Mouse (Mus musculus) stomach, postnatal 0 days (tissue): ENCODE measurements around the gene Phldb3. TPM values are rescaled to one million over a fixed set of nuclear protein-coding genes. Genes with fewer than 3 reads are reported as not detected.

Experiments used
- ATAC-seq: fragments of 200-750 bp; cut with Nextera tagmentation; 2 replicates; pipeline ENCODE4 v1.8.0; 2017; ENCODE audit not compliant: low FRiP score, low TSS enrichment
- DNase-seq: peaks from one replicate; pipeline ENCODE4 v3.0.0-alpha.2; 2016; ENCODE audit warnings: low spot score
- H3K27ac ChIP-seq: fragments of 300-500 bp; sonication (generic); replicated peaks from 2 replicates; pipeline ENCODE4 v1.5.1; 2014; ENCODE audit warnings: mild to moderate bottlenecking, control low read depth
- H3K27me3 ChIP-seq: fragments of 300-500 bp; sonication (generic); 2 replicates; pipeline ENCODE4 v1.6.1; 2014; ENCODE audit warnings: low read length; ENCODE audit not compliant: control insufficient read depth, insufficient read depth
- H3K36me3 ChIP-seq: fragments of 300-500 bp; sonication (generic); 2 replicates; pipeline ENCODE4 v1.6.1; 2014; ENCODE audit warnings: low read length, mixed read lengths; ENCODE audit not compliant: control insufficient read depth, insufficient read depth
- H3K4me1 ChIP-seq: fragments of 300-500 bp; sonication (generic); replicated peaks from 2 replicates; pipeline ENCODE4 v1.6.1; 2014; ENCODE audit warnings: antibody characterized with exemption; ENCODE audit not compliant: control insufficient read depth, insufficient read depth
- H3K4me2 ChIP-seq: fragments of 300-500 bp; sonication (generic); replicated peaks from 2 replicates; pipeline ENCODE4 v1.6.1; 2014; ENCODE audit warnings: low read depth, mild to moderate bottlenecking, control low read depth, moderate library complexity
- H3K4me3 ChIP-seq: fragments of 300-500 bp; sonication (generic); 2 replicates; pipeline ENCODE4 v1.5.1; 2014; ENCODE audit warnings: low read depth, low read length, control low read depth
- H3K9ac ChIP-seq: fragments of 300-500 bp; sonication (generic); 2 replicates; pipeline ENCODE4 v1.6.1; 2014; ENCODE audit warnings: mild to moderate bottlenecking, low read length, control low read depth, mixed read lengths
- H3K9me3 ChIP-seq: fragments of 300-500 bp; sonication (generic); 2 replicates; pipeline ENCODE4 v1.6.1; 2016; ENCODE audit warnings: low read length; ENCODE audit not compliant: control insufficient read depth
- CTCF ChIP-seq: IDR thresholded peaks from 2 replicates; pipeline ENCODE4 v1.5.1; 2016; ENCODE audit warnings: antibody characterized with exemption, low read depth, mild to moderate bottlenecking, moderate library complexity
- EP300 ChIP-seq: optimal IDR thresholded peaks from 2 replicates; pipeline ENCODE3; 2016; ENCODE audit warnings: antibody characterized with exemption
- WGBS: fragments of 180-500 bp; shearing (Covaris S2); extraction: QIAGEN DNeasy Blood & Tissue Kit; methylation state at CpG from one replicate; pipeline ENCODE4 v1.1.7; 2014; 5-methylcytosine and 5-hydroxymethylcytosine counted together
- polyA plus RNA-seq: library from polyadenylated mRNA; unstranded; fragments of >200 nt; fragmentation: Nextera tagmentation; extraction: Ambion mirVana; gene quantifications from 2 replicates; pipeline ENCODE4 v1.2.1, GENCODE M21; 2015

Phldb3 gene
- polyA plus RNA-seq, 1 experiment from 2014 or later, result 1.2 TPM

DNA sequence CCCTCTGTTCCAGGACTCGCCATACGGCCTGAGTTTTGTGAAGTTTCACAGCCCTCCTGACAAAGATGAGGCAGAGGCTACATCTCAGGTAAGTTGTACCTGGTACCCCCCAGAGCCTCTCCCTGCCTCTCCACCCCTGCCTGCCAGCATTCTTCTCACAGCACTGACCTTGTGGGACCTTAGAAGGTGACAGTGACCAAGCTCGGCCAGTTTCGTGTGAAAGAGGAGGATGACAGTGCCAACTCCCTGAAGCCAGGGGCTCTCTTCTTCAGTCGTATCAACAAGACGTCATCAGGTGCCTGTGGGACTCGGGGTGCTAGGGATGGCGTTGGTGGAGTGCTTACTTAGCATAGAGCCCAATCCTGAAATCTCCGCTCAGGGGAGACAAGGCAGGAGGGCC, 44.4 kb upstream of the Phldb3 start:
- ATAC-seq, result no peak
- H3K4me1 ChIP-seq, result no peaks in the 10 kb centered on the region
- H3K9ac ChIP-seq, result no peak overlapping the region
- H3K4me3 ChIP-seq, result no peak overlapping the region
- DNase-seq, result no peak
- no peaks in the 10 kb centered on the region for H3K9me3 ChIP-seq
- TF ChIP-seq CTCF, result no peak
- TF ChIP-seq EP300, result no peak
- WGBS, result 96% methylated on average over 9 of the region's 9 CpGs
- no peak overlapping the region for H3K27ac ChIP-seq
- H3K27me3 ChIP-seq, result no peaks in the 10 kb centered on the region
- H3K36me3 ChIP-seq, result peaks cover 3% of the 10 kb centered on the region
- H3K4me2 ChIP-seq, result no peak overlapping the region

DNA sequence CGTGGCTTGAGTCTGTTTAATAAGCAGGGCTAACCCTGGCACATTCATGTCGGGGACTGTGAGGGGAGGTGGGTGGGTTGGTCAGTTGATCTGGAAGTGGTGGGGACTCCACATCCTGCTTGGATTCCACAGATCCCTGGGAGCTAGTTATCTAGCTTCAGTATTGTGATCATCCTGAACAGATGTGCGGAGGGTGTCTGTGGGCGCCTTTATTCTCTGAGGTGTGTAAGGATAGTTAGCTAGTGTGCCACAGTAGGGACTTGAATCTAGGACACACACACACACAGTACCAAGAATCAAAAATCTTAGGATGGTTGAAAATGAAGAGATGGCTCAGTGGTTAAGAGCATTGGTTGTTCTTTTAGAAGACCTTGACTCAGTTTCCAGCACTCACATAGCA, 42.1 kb upstream of the Phldb3 start:
- Histone ChIP-seq H3K9ac (no peak overlapping the region), H3K36me3 (peaks cover 3% of the 10 kb centered on the region), H3K27me3 (no peaks in the 10 kb centered on the region), H3K9me3 (no peaks in the 10 kb centered on the region), H3K4me1 (no peaks in the 10 kb centered on the region), H3K4me2 (no peak overlapping the region), H3K4me3 (no peak overlapping the region), H3K27ac (no peak overlapping the region)
- ATAC-seq (no peak), DNase-seq (no peak)
- WGBS, result 84% methylated on average over 4 of the region's 4 CpGs
- TF ChIP-seq EP300, result no peak
- no peak for TF ChIP-seq CTCF

DNA sequence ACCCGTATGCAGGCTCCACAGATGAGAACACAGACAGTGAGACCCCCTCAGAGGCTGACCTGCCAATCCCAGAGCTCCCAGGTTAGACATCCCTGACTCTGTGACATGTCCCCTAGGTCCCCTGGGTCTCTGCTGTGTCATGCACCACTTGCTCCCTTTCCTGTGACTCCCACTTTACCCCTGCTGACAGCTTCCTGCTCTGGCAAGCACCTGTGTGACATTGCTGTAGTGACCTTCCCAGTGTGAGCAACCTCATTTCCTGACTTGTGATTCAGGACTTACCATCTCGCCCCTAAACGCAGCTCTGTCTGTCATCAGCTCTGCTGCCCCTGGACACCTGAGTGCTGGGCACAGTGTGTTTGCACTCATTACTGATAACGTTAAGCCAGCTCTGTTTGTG, 39.5 kb upstream of the Phldb3 start:
- Histone ChIP-seq H3K27ac (no peak overlapping the region), H3K27me3 (no peaks in the 10 kb centered on the region), H3K4me2 (no peak overlapping the region), H3K36me3 (peaks cover 3% of the 10 kb centered on the region), H3K9ac (no peak overlapping the region), H3K9me3 (no peaks in the 10 kb centered on the region), H3K4me1 (no peaks in the 10 kb centered on the region), H3K4me3 (no peak overlapping the region)
- ATAC-seq (peak; percentile 49), DNase-seq (no peak)
- TF ChIP-seq EP300 (no peak), CTCF (no peak)
- 77% methylated on average over 4 of the region's 4 CpGs for WGBS

DNA sequence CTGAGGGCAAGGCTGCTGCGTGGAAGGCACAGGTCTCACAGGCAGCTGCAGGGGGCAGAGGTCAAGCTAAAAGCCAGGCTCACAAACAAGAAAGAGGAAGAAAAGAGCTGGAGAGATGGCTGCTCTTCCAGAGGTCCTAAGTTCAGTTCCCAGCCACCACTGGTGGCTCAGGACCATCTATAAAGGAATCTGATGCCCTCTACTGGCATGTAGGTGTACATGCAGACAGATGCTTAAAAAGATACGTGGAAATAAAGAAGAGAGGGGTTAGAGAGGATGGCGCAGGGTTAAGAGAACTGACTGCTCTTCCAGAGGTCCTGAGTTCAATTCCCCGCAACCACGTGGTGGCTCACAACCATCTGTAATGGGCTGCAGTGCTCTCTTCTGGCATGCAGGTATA, 38.1 kb upstream of the Phldb3 start:
- TF ChIP-seq EP300 (no peak), CTCF (peak; percentile 65)
- ATAC-seq (no peak), DNase-seq (no peak)
- no peak overlapping the region for H3K4me3 ChIP-seq
- H3K9ac ChIP-seq, result no peak overlapping the region
- H3K27me3 ChIP-seq, result no peaks in the 10 kb centered on the region
- H3K36me3 ChIP-seq, result no peaks in the 10 kb centered on the region; the same call in none of the 2 replicates
- H3K4me1 ChIP-seq, result no peaks in the 10 kb centered on the region
- WGBS, result 65% methylated on average over 5 of the region's 5 CpGs
- no peaks in the 10 kb centered on the region for H3K9me3 ChIP-seq
- H3K4me2 ChIP-seq, result no peak overlapping the region
- H3K27ac ChIP-seq, result no peak overlapping the region

DNA sequence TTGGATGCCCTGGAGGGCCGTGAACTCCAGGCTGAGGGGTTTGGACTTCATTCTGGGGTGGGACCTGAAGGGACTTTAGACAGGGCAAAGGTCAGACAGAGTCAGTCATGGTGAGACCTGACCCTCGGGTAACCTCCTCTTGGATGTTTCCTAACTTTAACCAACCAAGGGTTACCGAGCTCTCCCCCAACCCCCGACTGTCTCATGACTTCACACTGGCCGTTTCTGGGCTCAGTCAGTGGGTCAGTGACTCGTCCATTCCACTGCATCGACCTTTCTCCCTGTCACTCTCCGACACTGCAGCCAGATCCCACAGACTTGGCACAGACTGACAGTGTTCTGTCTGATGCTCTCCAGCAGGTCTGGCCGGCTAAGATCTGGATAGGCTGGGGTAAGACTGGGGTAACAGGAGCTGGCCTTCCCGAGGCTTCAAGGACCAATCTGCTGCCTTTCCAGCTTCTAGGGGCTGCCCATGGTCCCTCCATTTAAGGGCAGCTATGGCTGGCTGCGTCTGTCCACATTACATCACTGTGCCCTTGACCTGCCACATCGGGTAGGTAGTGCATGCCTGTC, 36.3 kb upstream of the Phldb3 start:
- ATAC-seq (no peak), DNase-seq (no peak)
- Histone ChIP-seq H3K9me3 (no peaks in the 10 kb centered on the region), H3K4me1 (no peaks in the 10 kb centered on the region), H3K36me3 (no peaks in the 10 kb centered on the region; the same call in 1 of the 2 replicates), H3K27ac (no peak overlapping the region), H3K9ac (no peak overlapping the region), H3K4me2 (no peak overlapping the region), H3K4me3 (no peak overlapping the region), H3K27me3 (no peaks in the 10 kb centered on the region)
- no peak for TF ChIP-seq CTCF
- no peak for TF ChIP-seq EP300
- 53% methylated on average over 12 of the region's 12 CpGs for WGBS

DNA sequence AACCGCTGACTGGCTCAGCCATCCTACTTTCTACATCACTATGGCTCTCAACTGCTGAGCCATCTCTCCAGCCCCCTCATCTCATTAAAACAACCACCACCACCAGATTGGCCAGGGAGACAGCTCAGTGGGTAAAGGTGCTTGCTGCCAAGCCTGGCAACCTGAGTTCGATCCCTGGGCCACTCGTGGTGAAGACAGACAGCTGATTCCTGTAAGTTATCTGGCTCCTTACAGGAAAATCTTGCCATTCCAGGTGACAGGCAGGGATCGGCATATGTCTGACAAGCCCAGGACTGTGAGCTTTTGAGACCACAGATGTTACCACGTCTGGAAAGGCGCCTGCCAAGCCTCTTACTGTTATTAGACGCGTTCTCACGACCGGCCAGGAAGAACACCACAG, 32.8 kb upstream of the Phldb3 start:
- no peak for TF ChIP-seq EP300
- no peak for TF ChIP-seq CTCF
- H3K4me1 ChIP-seq, result no peaks in the 10 kb centered on the region
- no peaks in the 10 kb centered on the region for H3K36me3 ChIP-seq
- H3K27me3 ChIP-seq, result no peaks in the 10 kb centered on the region
- ATAC-seq (no peak), DNase-seq (no peak)
- WGBS, result 93% methylated on average over 10 of the region's 10 CpGs
- no peak overlapping the region for H3K9ac ChIP-seq
- no peak overlapping the region for H3K4me3 ChIP-seq
- no peak overlapping the region for H3K27ac ChIP-seq
- H3K9me3 ChIP-seq, result no peaks in the 10 kb centered on the region
- no peak overlapping the region for H3K4me2 ChIP-seq
